Mouse (Mus musculus) thymus, postnatal 10 days (tissue): ENCODE data around the gene Fam240a.

Experiments
- DNase-seq, 2 experiments: peaks; one replicate each; pipeline ENCODE4 v3.0.0; 2021; ENCODE audit warnings: low spot score in 2 of 2

Fam240a gene

GRCm38 (mm10) chr9:110916786-110917185, at the start of gene Fam240a:
Gene Fam240a, minus strand, starts transcription at chr9:110916861.
- no peak for DNase-seq

- DNase-seq: no peak
Measured at GRCm38 (mm10) chr9:110965910-110966231, 49.2 kb upstream of the Fam240a start.

DNA sequence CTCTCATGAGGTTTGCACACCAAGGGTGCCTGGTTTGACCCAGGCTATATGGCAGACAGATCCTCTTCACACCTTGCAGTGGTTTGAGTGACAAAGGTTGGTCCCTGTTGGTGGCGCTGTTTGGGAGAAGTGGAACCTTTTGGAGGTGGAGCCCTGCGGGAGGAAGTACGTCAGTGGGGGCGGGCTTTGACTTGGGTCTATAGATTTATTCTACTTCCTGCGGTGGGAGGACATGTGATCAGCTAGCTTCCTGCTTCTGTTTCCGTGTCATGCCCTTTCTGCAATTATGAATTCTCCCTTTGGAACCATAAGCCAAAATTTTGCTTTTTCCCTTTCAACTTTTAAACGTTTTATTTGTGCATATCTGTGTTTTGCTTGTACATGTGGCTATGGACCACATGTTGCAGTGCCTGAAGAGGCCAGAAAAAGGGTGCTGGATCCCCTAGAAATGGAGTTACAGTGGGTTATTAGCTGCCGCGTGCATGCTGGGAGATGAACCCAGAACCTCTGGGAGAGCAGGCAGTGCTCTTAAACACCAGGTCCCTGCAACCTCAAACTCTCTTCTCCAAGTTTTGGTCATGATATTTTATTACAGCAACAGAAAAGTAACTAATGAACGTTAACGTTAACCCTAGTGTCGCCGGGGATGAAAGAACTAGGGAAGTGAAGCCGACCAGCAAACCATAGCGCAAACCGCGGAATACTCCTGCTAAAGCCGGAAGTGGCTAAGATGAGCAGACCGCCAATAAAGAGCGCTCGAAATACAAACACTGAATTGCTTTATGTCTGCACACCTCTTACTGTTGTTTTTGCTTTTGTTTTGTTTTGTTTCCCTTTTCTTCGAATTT, 48.6 kb upstream of the Fam240a start:
- peak in 1 of 2 experiments; percentile 44 for DNase-seq

GRCm38 (mm10) chr9:110963566-110964115, 47.0 kb upstream of the Fam240a start:
- DNase-seq: no peak

DNA sequence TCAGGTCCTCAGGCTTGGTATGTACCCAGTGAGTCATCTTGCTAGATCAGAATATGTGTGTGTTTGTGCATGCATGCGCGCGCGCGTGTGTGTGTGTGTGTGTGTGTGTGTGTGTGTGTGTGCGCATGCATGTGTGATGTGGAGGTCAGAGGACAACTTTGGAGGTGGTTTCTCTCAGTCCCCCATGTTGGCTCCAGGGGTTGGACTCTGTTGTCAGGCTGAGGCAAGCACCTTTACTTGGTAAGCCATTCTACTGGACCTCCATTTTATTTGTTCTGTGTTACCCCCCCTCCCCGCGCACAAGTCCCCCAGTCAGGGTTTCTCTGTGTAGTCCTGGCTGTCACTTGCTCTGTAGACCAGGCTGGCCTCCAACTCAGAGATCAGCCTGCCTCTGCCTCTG, 44.7 kb upstream of the Fam240a start:
- DNase-seq: no peak

- no peak for DNase-seq
Measured at GRCm38 (mm10) chr9:110960230-110961149, 43.8 kb upstream of the Fam240a start.

GRCm38 (mm10) chr9:110959669-110960068, 43.0 kb upstream of the Fam240a start:
- DNase-seq: no peak

GRCm38 (mm10) chr9:110955962-110956361, 39.3 kb upstream of the Fam240a start:
- no peak for DNase-seq

DNA sequence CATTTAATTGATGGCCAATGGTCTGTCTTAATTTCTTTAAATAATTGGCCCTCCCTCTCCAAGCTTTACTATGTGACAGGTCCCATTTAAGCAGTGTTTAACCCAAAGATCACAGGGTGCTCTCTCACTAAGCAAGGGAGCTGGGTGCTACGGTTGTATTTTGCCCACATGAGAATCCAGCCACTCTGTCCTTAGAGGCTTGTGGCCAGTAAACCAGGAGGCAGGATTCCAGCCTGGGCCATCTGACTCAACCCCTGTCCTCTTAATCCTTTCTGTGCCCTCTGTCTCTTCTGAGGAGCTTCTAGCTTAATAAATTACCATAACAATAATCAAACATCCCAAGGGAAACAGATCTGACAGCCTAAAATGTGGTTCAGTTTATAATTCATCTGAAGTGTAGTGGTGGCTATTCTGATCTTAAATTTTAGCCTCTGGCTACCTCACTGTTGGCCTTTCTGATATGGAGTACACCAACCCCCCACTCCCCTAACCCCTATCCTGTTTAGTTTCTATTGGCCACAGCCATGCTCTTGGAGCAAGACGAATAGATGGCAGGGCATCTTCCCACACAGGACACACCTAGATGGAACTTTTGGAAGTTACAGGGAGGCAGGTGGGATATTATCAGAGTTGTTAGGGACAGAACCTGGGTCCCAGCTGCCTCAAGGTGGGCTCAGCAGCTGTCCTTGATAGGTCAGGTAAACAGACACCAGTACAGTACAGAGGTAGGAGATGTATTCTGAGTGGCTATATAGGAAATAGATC, 38.2 kb upstream of the Fam240a start:
- DNase-seq: no peak

DNA sequence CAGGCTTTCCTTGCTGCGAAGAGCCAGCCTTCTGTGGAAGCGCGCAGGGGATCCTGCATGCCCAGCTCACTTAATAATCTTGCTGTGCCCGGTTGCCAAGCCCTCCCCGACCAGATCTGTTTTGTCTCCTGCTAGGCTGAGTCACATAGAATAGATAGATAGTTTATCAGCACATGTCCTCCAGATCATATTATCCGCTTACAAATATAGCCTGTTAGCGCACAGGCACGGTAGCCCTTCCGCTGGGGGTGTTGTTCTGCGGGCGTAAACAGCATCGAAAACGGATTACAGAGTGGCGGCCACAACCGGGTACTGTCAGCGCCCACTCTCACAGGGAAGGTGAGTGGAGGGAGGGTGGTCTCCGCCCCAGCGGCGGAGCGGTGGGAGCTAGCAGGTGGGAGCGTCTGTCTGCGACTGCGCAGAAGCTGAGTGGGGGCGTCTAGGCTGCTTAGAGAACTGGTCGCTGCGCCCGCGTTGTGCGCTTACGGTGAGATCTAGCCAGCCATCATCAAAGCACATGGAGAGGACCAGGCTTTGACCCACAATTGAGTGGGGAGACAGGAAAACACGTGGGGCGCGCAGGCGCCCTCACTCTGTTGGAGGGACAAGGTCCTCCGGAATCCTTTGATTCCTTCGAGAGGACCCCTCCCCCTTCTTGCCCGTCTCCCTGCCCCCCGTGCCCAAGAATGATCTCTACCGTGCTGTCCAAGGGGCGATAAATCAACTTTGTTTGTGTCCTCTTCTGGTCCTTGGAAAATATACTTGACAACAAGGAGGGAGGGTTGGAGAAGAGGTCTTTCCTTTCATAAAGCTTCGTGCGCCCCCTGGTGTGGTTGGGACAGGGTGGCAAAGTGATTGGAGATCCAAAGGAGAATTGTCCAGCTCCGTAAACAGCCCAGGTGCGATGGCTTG, 37.1 kb upstream of the Fam240a start:
- DNase-seq: peak; percentile 39 to 70

DNA sequence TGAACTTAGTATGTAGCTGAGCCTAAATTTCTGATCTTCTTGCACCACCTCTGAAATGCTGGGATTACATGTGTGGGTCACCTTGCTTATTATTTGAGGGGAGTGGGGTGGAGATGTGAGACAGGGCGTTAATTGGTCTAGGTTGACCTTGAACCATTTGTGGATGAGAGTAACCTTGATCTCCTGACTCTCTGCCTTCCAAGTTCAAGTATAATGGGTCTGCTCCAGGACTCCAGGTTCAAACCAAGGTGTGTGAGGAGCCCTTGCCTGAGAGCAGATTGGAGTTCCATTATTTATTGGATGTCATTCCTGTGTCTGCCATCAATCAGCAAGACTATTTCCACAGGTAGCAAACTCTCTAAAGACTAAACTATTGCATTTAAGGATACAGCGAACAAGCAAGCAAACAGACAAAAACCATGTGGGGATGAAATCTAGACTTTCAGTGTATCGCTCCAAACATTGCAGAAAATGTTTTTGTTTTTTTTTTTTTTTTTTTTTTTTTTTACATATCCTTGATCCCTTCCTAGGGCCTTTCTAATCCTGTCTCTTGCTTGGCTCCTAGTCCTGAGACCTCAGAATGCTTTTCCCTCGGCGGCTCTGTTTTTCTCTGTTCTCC, 36.4 kb upstream of the Fam240a start:
- no peak for DNase-seq

DNA sequence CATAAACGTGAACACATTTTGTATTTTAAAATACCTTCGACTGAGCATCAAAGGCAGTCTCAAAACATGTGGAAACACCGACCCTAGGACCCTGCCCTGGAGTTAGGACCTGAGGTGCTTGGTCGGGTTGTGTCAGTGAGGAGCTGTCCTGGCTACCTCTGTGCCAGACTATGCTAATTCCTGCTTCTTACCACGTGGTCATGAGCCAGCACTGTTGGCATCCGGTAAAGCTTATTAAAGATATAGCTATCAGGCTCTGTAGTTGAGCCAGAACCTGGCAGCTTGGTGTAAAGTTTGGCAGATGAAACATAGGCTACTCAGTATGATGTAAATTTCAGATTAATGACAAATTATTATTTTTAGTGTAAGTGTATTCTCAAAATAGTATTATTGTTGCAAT, 35.7 kb upstream of the Fam240a start:
- no peak for DNase-seq

GRCm38 (mm10) chr9:110951866-110952265, 35.2 kb upstream of the Fam240a start:
- no peak for DNase-seq

- no peak for DNase-seq
Measured at GRCm38 (mm10) chr9:110951397-110951796, 34.7 kb upstream of the Fam240a start, which contains the start of gene Lrrc2. Gene Lrrc2, plus strand, starts transcription at chr9:110951545.

- DNase-seq: no peak
Measured at GRCm38 (mm10) chr9:110950109-110950508, 33.4 kb upstream of the Fam240a start.

GRCm38 (mm10) chr9:110948813-110949310, 32.2 kb upstream of the Fam240a start:
- no peak for DNase-seq

DNA sequence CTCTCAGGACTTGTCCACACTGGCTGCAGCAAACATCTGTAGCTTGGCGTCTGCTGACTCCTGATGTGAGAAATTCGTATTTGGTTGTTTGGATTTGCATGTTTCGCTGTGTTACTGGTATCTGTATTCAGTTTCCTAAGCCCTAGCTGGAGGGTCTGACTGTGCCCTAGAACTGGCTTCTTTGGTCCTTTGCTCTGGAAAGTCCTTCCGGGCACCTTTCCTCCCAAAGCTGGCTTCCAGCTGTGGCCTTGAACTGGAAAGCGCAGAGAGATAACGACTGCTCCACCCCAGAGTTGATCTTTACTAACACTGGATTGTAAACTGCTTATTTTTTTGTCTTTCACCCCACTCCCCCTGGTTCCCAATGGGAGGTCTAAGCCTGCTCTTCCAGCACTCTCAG, 31.2 kb upstream of the Fam240a start:
- no peak for DNase-seq

DNA sequence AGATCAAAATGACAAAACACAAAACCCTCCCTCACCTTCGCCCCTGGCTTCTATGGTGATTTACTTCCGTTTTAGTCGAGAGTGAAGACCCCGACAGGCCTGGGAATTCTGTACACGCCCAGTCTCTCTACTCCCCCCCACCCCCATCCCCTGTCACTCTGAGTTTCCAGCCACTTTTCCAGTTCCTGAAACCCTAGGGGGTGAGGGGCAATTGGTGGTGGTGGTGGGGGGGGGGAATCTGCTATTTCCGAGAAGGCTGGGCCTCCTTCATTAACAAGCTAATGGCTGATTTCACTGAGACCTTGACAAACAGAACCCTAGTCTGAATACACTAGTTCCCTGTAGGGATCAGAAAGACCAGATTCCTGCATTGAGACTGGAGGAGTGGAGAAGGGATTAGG, 30.6 kb upstream of the Fam240a start:
- DNase-seq: no peak

DNA sequence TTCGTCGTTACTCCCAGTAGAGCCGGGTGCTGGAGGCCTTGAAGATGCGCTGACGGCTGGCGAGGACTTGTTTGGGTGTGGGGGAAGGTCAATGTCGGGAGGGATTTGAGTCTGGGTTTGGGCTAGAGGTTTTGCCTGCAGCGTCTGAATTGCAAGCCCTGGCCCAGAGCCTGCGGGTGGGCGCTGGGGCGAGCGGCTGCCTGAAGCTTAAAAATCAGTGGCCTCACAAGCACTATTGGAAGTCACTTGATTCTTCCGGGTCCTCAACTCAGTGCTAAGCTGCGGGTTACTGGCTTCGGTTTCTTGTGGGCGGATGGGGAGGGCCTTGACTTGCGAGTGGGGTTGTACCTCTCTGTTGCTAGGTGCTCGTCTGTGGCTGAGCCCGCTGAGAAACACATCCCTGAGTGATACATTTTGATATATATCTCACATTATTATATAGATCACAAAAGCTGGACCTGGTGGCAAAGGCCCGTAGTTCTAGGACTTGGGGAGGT, 29.9 kb upstream of the Fam240a start:
- peak; percentile 38 for DNase-seq

- no peak for DNase-seq
Measured at GRCm38 (mm10) chr9:110945926-110946325, 29.3 kb upstream of the Fam240a start, which contains the start of gene Tdgf1. Gene Tdgf1, minus strand, starts transcription at chr9:110946158.
